Mouse (Mus musculus) myocyte (in vitro differentiated cells): ENCODE measurements around the gene Stxbp5. TPM values are rescaled to one million over a fixed set of nuclear protein-coding genes. Genes with fewer than 3 reads are reported as not detected.

ENCODE experiments used
- H3K27me3 ChIP-seq: one replicate; pipeline ENCODE4 v1.6.1; 2011; ENCODE audit not compliant: control insufficient read depth, insufficient read depth, insufficient read length
- H3K36me3 ChIP-seq: one replicate; pipeline ENCODE4 v1.6.1; 2011; ENCODE audit not compliant: control insufficient read depth, insufficient read depth
- H3K4me2 ChIP-seq: one replicate; pipeline ENCODE4 v1.6.1; 2011; ENCODE audit warnings: low read depth, control low read depth
- H3K4me3 ChIP-seq: one replicate; pipeline ENCODE4 v1.5.1; 2011; ENCODE audit warnings: mild to moderate bottlenecking, control low read depth, moderate library complexity
- H3K79me2 ChIP-seq: one replicate; pipeline ENCODE4 v1.6.1; 2011; ENCODE audit not compliant: control insufficient read depth, insufficient read depth
- H3ac ChIP-seq: one replicate; pipeline ENCODE4 v1.6.1; 2011; ENCODE audit not compliant: control insufficient read depth, insufficient read length
- CEBPB ChIP-seq: IDR thresholded peaks from 2 replicates; pipeline ENCODE4 v1.6.1; 2011; ENCODE audit warnings: mild to moderate bottlenecking, moderate library complexity; ENCODE audit not compliant: poor library complexity, insufficient read depth, severe bottlenecking
- E2F4 ChIP-seq: IDR thresholded peaks from one replicate; pipeline ENCODE4 v1.6.1; 2011; ENCODE audit warnings: mild to moderate bottlenecking, control low read depth, moderate library complexity; ENCODE audit not compliant: insufficient read depth
- MAX ChIP-seq: IDR thresholded peaks from one replicate; pipeline ENCODE4 v1.6.1; 2011; ENCODE audit warnings: low read depth, mild to moderate bottlenecking, control low read depth
- MYOD1 ChIP-seq, 3 experiments: IDR thresholded peaks; one replicate each; pipeline ENCODE4 v1.6.1; 2011; ENCODE audit warnings: control low read depth in 2 of 3, low read depth in 2 of 3, mild to moderate bottlenecking in 2 of 3, moderate library complexity in 1 of 3; ENCODE audit not compliant: insufficient read length in 2 of 3, control insufficient read depth in 1 of 3
- MYOG ChIP-seq, 3 experiments: IDR thresholded peaks; one replicate each; pipeline ENCODE4 v1.6.1; 2011; ENCODE audit warnings: control low read depth in 2 of 3, low read depth in 2 of 3, mild to moderate bottlenecking in 2 of 3; ENCODE audit not compliant: insufficient read length in 2 of 3, control insufficient read depth in 1 of 3, insufficient read depth in 1 of 3
- POLR2A ChIP-seq: IDR thresholded peaks from one replicate; pipeline ENCODE4 v1.6.1; 2011; ENCODE audit warnings: low read depth, mild to moderate bottlenecking, control low read depth, moderate library complexity; ENCODE audit not compliant: insufficient read length
- POLR2AphosphoS2 ChIP-seq: IDR thresholded peaks from one replicate; pipeline ENCODE4 v1.6.1; 2011; ENCODE audit warnings: low read depth, control low read depth; ENCODE audit not compliant: insufficient read length
- REST ChIP-seq: IDR thresholded peaks from one replicate; pipeline ENCODE4 v1.6.1; 2011; ENCODE audit warnings: mild to moderate bottlenecking, control low read depth, moderate library complexity; ENCODE audit not compliant: insufficient read depth, insufficient read length
- SRF ChIP-seq: IDR thresholded peaks from one replicate; pipeline ENCODE4 v1.6.1; 2011; ENCODE audit warnings: low read depth; ENCODE audit not compliant: control insufficient read depth, insufficient read length
- TCF12 ChIP-seq: IDR thresholded peaks from one replicate; pipeline ENCODE4 v1.6.1; 2011; ENCODE audit warnings: mild to moderate bottlenecking, control low read depth; ENCODE audit not compliant: poor library complexity, insufficient read depth, severe bottlenecking
- TCF3 ChIP-seq: IDR thresholded peaks from one replicate; pipeline ENCODE4 v1.6.1; 2011; ENCODE audit warnings: low read depth, control low read depth; ENCODE audit not compliant: insufficient read length
- USF1 ChIP-seq: IDR thresholded peaks from one replicate; pipeline ENCODE4 v1.6.1; 2011; ENCODE audit warnings: low read depth, mild to moderate bottlenecking, control low read depth, moderate library complexity
- polyA plus RNA-seq: library from polyadenylated mRNA; unstranded; fragments of >200 nt; fragmentation: generic; extraction: Trizol; gene quantifications from one replicate; pipeline ENCODE4 v1.2.1, GENCODE M21; 2012; ENCODE audit warnings: missing spikeins

The Stxbp5 gene
- polyA plus RNA-seq, 1 experiment: 4.2 TPM

DNA sequence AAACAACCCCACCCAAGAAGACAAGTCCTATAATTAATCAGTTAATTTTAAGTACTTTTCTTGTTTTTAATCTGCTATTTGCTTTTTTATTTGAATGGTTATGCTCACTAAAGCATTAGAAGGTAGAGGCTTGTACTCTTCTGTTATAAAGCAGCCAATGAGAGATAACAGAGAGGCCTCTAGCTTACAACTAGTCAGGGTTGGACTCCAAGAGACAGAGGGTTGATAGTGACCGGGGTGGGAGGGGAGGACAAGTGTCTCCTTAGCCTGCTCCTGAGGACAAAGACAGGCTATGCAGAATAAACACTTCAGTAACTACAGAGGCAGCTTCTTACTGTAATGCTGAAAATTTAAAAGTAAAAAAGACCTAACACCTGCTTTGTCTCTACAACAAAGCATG, 101.8 kb downstream of the Stxbp5 start:
- TF ChIP-seq TCF3 (no peak), POLR2AphosphoS2 (no peak), REST (no peak), POLR2A (no peak)
- no peaks in the 10 kb centered on the region for H3K27me3 ChIP-seq
- no peak overlapping the region for H3K4me3 ChIP-seq
- peaks cover 11% of the 10 kb centered on the region for H3K36me3 ChIP-seq
- H3K79me2 ChIP-seq: no peaks in the 10 kb centered on the region
- H3K4me2 ChIP-seq: no peak overlapping the region
- H3ac ChIP-seq: no peak overlapping the region

DNA sequence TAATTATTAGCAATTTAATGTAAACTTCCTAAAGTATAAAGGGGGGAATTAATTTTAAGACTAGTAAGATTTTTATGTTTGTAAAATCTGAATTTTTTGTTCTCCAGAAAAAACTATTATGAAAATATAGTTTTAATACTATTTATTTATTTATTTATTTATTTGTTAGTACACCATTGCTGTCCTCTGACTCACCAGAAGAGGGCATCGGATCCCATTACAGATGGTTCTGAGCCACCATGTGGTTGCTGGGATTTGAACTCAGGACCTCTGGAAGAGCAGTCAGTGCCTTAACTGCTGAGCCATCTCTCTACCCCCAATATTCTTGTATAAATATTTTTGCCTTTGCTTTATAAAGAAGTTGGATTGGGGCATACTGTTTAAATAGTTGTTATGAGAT, 104.5 kb downstream of the Stxbp5 start:
- H3ac ChIP-seq: no peak overlapping the region
- no peak overlapping the region for H3K4me3 ChIP-seq
- TF ChIP-seq SRF (no peak), REST (no peak), TCF12 (no peak), USF1 (no peak), CEBPB (no peak), MYOD1 (IDR thresholded peaks at IDR 0.05; ENCODE audit: control insufficient read depth in 1 of 3, insufficient read length in 2 of 3, low read depth in 2 of 3) (no peak), E2F4 (no peak), MAX (no peak), MYOG (IDR thresholded peaks at IDR 0.05; ENCODE audit: control insufficient read depth in 1 of 3, insufficient read depth in 1 of 3, insufficient read length in 2 of 3, low read depth in 2 of 3) (no peak)

GRCm38 (mm10) chr10:9794429-9794828, 106.5 kb downstream of the Stxbp5 start:
- Histone ChIP-seq H3K27me3 (no peaks in the 10 kb centered on the region), H3K4me2 (no peak overlapping the region), H3ac (no peak overlapping the region), H3K4me3 (no peak overlapping the region), H3K79me2 (no peaks in the 10 kb centered on the region), H3K36me3 (peaks cover 11% of the 10 kb centered on the region)
- no peak for TF ChIP-seq POLR2A
- TF ChIP-seq USF1: no peak
- TF ChIP-seq SRF: no peak
- no peak for TF ChIP-seq E2F4
- no peak for TF ChIP-seq MYOG (IDR thresholded peaks at IDR 0.05; ENCODE audit: control insufficient read depth in 1 of 3, insufficient read depth in 1 of 3, insufficient read length in 2 of 3, low read depth in 2 of 3)
- TF ChIP-seq MAX: no peak
- no peak for TF ChIP-seq TCF3
- no peak for TF ChIP-seq MYOD1 (IDR thresholded peaks at IDR 0.05; ENCODE audit: control insufficient read depth in 1 of 3, insufficient read length in 2 of 3, low read depth in 2 of 3)
- no peak for TF ChIP-seq REST
- no peak for TF ChIP-seq POLR2AphosphoS2
- TF ChIP-seq TCF12: no peak
- no peak for TF ChIP-seq CEBPB

More for the DNA sequence above, 104.5 kb downstream of the Stxbp5 start:
- Histone ChIP-seq H3K27me3 (no peaks in the 10 kb centered on the region), H3K79me2 (no peaks in the 10 kb centered on the region), H3K4me2 (no peak overlapping the region), H3K36me3 (peaks cover 11% of the 10 kb centered on the region)

- H3K27me3 ChIP-seq: no peaks in the 10 kb centered on the region
- no peaks in the 10 kb centered on the region for H3K79me2 ChIP-seq
- TF ChIP-seq USF1 (no peak), CEBPB (no peak), TCF3 (no peak), MYOG (IDR thresholded peaks at IDR 0.05; ENCODE audit: control insufficient read depth in 1 of 3, insufficient read depth in 1 of 3, insufficient read length in 2 of 3, low read depth in 2 of 3) (no peak), POLR2AphosphoS2 (no peak), REST (no peak), MAX (no peak), TCF12 (no peak), MYOD1 (IDR thresholded peaks at IDR 0.05; ENCODE audit: control insufficient read depth in 1 of 3, insufficient read length in 2 of 3, low read depth in 2 of 3) (no peak), SRF (no peak), POLR2A (no peak), E2F4 (no peak)
- no peak overlapping the region for H3ac ChIP-seq
- no peak overlapping the region for H3K4me2 ChIP-seq
- H3K4me3 ChIP-seq: no peak overlapping the region
- peaks cover 4% of the 10 kb centered on the region for H3K36me3 ChIP-seq
These were observed 109.9 kb downstream of the Stxbp5 start for GRCm38 (mm10) chr10:9790947-9791346.

DNA sequence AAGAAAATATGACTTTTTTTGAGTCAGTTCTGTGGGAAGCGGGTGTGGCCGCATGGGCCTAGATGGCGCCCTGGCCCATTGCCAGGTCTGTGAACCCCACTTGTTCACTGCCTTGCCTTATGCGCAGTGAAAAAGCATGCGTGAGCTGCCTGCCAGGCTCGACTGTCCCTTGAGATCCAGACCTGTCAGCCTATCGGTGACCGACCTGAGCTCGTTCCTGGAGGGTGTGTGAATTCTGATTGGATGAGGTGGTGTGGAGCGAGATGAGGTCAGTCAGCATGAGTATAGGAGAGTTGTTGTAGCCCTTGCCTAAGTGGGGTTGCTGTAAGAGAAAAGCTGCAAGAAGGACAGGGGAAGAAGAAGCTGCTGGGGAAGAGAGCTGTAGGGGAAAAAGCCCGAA, 114.4 kb downstream of the Stxbp5 start:
- no peaks in the 10 kb centered on the region for H3K27me3 ChIP-seq
- no peak overlapping the region for H3ac ChIP-seq
- TF ChIP-seq REST: no peak
- no peak for TF ChIP-seq MYOG (IDR thresholded peaks at IDR 0.05; ENCODE audit: control insufficient read depth in 1 of 3, insufficient read depth in 1 of 3, insufficient read length in 2 of 3, low read depth in 2 of 3)
- TF ChIP-seq SRF: no peak
- TF ChIP-seq MAX: no peak
- no peak for TF ChIP-seq TCF3
- no peak for TF ChIP-seq POLR2AphosphoS2
- TF ChIP-seq MYOD1 (IDR thresholded peaks at IDR 0.05; ENCODE audit: control insufficient read depth in 1 of 3, insufficient read length in 2 of 3, low read depth in 2 of 3): no peak
- TF ChIP-seq POLR2A: no peak
- TF ChIP-seq TCF12: no peak
- no peak overlapping the region for H3K4me3 ChIP-seq
- H3K4me2 ChIP-seq: no peak overlapping the region
- no peaks in the 10 kb centered on the region for H3K79me2 ChIP-seq
- H3K36me3 ChIP-seq: peaks cover 11% of the 10 kb centered on the region
